Mouse (Mus musculus) B cell, adult 2 months (primary cell): ENCODE measurements around the gene Slc22a15.
A peak's percentile ranks its signal among the peaks of the same experiment; 100 is the strongest.

Experiments
- DNase-seq, 2 experiments: peaks; one replicate each; pipeline ENCODE4 v3.0.0; 2022

Slc22a15 gene

GRCm38 (mm10) chr3:101923843-101924740 lies at the start of gene Slc22a15:
TSS of gene Slc22a15 (minus strand) at chr3:101924453.
- DNase-seq, result peak; percentile 54 to 59

DNA sequence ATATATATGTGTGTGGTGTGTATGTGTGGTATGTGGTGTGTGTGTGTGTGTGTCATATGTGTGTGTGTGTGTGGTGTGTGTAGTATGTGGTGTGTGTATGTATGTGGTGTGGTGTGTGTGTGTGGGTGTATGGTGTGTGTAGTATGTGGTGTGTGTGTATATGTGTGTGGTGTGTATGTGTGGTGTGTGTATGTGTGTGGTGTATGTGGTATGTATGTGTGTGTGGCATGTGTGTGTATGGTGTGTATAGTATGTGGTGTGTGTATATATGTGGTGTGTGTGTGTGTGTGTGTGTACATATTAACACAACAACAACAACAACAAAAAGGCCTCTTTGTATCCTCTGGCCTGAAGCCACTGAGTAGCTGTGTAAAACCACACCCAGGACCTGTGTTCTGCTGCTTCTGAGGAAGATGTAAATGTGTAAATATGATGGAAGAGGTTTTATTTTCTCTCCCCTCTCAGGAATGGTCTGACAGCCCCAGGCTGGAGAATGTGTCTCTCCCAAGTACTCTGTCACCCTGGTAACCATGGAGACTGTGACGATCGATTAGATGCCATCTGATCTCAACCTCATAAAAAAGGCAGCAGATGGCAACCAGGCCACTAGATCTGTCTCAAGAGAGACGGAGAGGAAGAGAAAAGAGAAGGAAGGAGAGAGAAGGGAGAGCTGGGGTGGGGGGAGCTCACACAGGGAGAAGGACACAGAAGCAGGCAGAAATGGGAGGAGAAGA lies 42.7 kb upstream of the Slc22a15 start:
- DNase-seq, result no peak

- DNase-seq, result no peak
Observed at GRCm38 (mm10) chr3:101964352-101964751, 40.1 kb upstream of the Slc22a15 start.

DNA sequence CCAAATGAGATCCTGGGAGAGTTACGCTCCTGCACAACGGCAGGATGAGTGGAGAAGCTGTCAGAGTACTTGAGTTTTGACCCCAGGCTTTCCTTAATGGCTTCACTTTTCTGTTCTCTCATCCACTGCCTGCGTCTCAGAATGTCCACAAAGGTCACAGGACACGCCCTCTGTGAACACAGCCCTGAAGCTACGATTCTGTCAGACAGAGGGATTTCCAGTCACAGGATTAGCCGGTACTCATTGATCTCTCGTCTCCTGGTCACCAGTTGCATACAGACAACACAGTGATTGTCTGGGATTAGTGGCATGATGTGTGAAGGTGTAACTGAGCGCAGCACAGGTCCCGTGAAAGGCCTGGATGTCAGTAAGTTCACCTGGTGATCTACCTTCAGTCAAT lies 39.2 kb upstream of the Slc22a15 start:
- DNase-seq, result no peak

DNA sequence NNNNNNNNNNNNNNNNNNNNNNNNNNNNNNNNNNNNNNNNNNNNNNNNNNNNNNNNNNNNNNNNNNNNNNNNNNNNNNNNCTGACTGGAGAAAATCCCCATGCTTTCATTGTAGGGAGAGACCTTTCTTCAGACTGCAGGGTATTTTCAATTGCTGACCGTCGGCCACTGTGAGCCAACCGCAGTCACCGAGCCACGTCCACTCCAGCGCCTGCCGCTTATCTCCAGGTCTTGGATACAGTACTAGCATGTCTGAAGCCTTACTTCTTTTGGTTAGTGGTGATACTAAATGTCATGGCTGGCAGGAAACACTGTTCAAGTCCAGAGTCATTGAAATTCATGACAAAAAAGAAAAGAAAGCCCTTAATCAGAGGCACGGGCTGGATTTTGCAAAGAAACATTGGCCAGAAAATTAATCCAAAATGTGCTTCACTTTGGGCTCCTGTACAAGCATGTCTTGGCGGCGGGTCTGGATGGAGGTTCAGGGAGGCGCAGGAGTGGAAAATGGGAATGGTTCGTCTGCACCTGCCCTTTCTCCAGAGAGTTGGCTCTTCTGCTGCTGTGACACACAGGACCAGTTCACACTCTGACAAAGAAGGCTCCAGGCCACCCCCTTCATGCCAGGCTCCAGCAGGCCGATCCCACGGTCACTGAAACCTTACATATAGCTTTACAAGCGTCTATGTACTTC lies 37.0 kb upstream of the Slc22a15 start:
- DNase-seq, result no peak

DNA sequence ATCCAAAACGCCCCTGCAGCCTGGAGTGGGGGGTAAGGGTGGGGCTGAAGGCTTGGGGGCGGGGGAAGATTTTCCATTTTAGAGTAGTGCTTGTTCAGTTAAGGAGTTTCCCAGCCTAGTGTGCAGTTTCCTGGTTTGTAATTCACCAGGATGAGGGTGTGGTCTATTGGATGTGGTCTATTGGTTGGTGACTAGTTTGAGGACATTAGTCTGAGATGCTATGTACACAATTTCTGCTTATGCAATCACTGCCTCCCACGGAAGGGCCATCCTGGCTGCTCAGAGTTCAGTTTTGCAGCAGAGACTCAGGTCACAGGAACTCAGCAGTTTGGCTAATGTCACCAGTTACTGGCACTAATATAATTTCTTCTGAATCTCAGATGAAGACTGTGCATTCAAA lies 33.8 kb upstream of the Slc22a15 start:
- DNase-seq, result no peak

GRCm38 (mm10) chr3:101953506-101953905 lies 29.3 kb upstream of the Slc22a15 start:
- DNase-seq, result no peak

GRCm38 (mm10) chr3:101952577-101952976 lies 28.3 kb upstream of the Slc22a15 start:
- DNase-seq, result no peak

DNA sequence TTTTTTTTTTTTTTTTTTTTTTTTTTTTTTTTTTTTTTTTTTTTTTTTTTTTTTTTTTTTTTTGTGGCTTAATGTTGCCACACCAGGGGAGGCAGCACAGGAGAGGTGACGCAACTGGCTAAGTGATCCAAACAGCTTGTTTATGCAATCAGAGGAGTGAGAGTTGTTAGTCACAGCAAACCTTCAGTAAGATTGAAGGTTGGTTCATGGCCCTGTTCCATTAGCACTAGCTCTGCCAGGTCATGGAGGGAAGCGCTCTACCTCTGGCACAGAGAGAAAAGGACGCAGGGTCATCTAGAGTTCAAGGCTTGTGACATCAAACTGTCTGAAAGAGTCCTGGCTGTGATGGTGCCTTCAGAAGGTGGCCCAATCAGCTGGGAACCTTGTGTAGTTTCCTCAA lies 24.3 kb upstream of the Slc22a15 start:
- DNase-seq, result no peak

- no peak for DNase-seq
Observed at GRCm38 (mm10) chr3:101947250-101947649, 23.0 kb upstream of the Slc22a15 start.

GRCm38 (mm10) chr3:101945257-101945656 lies 21.0 kb upstream of the Slc22a15 start:
- no peak for DNase-seq

GRCm38 (mm10) chr3:101940418-101940817 lies 16.2 kb upstream of the Slc22a15 start:
- DNase-seq, result no peak

GRCm38 (mm10) chr3:101939865-101940264 lies 15.6 kb upstream of the Slc22a15 start:
- no peak for DNase-seq

DNA sequence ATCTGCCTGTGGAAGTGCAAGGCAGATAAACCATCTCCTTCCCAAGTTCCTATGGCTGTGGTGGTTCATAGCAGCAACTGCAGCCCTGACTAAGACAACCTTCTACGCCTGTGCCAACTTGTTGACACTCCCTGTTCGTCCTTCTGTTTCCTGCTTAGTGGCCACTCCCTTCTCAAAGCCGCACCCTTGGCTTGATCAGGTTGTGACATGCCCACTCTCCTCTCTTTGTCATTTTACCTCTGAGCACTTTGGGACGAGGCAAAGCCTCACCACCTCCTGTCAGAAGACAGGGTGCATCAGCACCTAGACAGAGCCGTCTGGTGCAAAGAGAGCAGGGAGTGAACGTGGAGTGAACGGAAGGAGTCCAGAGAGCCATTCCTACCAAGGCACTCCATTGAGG lies 14.9 kb upstream of the Slc22a15 start:
- no peak for DNase-seq

GRCm38 (mm10) chr3:101936369-101936768 lies 12.1 kb upstream of the Slc22a15 start:
- no peak for DNase-seq

DNA sequence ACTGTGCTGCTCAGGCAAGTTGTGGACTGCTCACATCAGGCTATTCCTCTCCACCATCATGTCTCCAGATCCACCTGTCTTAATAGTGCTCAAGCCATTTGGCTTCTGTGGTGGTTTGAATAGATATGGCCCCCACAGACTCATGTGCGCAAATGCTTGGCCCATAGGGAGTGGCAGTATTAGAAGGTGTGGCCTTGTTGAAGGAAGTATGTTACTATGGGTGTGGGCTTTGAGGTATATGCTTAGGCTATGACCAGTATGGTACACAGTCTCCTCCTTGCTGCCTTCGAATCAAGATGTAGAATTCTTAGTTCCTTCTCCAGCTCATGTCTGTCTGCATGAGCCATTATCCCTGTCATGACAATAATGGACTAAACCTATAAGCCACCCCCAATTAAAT lies 9.6 kb upstream of the Slc22a15 start:
- no peak for DNase-seq

DNA sequence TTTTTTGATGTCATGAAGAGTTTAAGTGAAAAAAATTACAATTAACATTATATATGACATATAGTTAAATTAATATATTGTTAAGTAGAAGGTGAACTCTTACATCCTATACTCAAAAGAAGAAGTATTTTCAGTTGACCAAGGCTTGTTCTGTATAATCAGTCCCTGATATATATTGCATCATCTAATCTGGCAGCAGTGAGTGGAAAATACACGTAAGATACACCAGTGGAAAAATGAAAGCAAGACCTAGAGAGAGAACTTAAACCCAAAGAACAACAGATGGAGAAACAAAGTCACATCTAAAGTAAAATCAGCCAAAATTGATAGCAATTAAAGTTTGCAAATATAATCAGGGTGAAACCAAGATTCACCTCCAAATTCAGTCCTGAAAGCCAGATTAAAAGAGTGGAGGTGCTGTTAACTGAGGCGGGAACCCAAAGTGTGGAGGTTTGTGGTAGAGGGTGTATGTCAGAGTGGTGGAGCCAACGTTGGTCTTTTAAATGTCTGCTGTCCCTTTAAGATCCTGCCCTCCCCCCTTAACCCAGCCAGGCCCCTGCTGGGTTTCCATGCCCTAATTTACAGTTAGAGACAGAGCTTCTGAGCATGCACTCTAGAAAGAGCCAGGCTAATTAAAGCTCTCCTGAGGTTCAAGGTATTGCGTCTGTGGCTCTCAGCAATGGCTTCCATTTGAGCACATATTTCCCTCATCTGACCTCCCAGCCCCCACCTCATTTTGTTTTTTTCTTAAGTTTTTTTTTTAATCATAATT lies 5.0 kb upstream of the Slc22a15 start:
- DNase-seq, result no peak

- DNase-seq, result no peak
Observed at GRCm38 (mm10) chr3:101926636-101927035, 2.4 kb upstream of the Slc22a15 start.

DNA sequence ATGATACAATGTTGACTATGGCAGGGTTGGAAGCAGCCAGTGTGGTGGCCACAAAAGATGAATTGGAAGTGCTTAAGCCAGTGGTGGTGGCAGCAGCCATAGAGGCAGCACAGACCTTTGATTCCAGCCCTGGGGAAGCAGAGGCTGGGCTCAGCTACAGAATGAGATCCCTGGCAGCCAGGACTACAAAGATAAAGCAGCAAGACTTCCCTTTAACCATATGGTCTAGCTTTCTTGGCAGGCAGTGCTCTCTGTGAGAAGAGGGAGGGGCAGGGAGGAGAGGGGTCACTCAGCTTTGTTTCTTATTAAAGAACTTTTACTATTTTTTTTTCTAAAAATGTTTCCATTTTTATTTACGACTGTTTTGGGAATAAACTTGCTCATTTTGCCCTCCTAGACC lies 1.4 kb upstream of the Slc22a15 start:
- no peak for DNase-seq

DNA sequence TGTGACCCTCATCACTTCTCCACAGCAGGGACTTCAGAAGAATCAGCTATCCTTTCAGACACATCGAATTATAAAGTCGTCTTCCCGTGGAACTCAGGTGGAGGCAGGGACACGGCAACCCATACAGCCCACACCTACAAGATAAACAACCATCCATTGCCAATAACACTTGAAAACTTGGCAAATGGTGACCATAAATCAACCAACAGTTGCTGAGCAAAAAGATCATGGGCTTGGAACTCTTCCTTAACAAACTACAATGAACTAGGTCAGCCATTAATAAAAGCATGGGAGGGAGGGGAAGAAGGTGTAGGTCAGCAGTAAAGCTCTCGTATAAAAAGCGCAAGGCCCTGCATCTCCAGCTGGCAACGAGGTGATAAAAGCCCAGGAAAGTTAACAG lies 1.9 kb downstream of the Slc22a15 start:
- DNase-seq, result no peak

DNA sequence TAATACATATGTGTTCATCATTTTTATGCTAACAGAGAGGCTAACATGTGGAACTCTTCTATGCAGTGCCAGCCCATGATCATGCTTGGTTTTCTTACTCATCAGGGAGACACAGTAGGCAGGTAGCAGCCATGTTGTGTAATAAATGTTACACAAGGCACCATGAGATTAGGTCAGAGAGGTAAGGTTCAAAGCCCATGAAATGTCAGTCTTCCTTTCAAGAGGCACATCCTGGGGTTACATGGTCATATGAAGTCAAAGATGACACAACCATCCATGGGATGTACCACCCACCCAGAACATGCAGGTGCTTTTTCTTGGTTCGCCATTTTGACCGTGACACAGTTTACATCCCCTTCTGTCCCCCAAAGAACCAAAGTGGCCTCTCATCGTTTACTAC lies 5.7 kb downstream of the Slc22a15 start:
- no peak for DNase-seq

DNA sequence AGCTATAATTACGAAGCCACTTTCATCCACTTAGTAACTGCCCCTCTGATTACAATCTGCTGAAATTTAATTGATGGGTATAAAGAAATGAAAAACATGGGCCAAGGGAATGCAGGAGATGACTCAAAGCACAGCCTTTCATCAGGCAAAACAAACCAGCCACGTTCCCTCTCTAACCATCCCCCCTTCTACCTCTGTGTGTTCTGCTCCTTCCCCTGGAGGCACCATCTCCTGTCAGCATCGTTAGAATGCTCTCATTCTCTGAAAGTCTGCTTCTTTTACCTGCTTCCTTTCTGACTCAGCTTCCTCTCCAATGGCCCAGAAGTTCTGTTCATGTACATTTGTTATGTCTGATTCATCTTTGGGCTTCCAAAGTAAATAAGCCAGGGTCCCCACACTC lies 6.6 kb downstream of the Slc22a15 start:
- DNase-seq, result no peak

GRCm38 (mm10) chr3:101916525-101916924 lies 7.7 kb downstream of the Slc22a15 start:
- no peak for DNase-seq
